Comparison of ENCODE assay signal across 8 mouse cellular contexts in the genomic region with DNA sequence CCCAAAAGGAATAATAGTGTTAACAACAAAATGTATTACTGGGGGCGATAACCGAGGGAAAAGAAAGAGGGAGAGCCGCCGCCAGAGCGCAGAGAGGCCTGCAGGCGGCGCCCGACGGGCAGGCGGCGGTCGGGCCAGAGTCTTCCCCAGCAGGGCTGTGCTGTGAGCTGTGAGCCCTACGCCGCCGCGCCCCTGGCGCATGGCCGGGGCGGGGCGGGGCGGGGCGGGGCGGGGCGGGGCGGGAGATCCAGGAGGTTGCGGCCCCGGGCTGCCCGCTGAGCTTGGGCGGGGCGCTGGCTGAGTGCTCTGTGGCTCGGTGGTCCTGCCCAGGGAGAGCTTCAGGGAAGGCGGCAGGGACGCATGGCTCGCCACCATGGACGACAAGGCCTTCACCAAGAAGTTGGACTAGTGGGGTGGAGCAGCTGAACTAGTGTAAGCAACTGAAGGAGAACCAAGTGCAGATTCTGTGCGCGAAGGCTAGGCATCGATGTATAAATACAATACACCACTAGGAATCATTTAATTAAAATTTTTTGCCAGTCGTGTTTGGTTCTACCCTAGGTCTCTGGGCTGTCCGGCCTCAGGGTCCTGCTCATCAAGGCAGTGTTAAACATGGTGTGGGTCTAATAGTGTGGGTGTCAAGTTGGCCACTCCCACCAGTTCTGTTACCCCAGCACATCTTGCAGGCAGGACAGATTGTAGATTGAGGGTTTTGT. TPM values are rescaled to one million over a fixed set of nuclear protein-coding genes. Genes with fewer than 3 reads are reported as not detected.
DNase-seq lines count a peak whose midpoint lies in the region; ATAC-seq lines count a peak whose summit lies in the region.

No protein-coding gene starts in this region.

- H3K9me3 ChIP-seq in forebrain, embryonic 16.5 days (ENCODE audit: control insufficient read depth, low read length): no peaks in the 10 kb centered on the region

- 7% methylated on average over 37 of the region's 40 CpGs for WGBS in forebrain, embryonic 16.5 days

- ATAC-seq in forebrain, embryonic 16.5 days: peak; percentile 99
- peak; percentile 93 to 95 for ATAC-seq in hematopoietic stem cell, adult 5-6 weeks (replicated peaks in 1 of 2; ENCODE audit: insufficient read depth in 1 of 2, low FRiP score in 2 of 2, low TSS enrichment in 1 of 2, low read depth in 1 of 2, poor library complexity in 2 of 2, severe bottlenecking in 2 of 2)

- H3K4me3 ChIP-seq in forebrain, embryonic 16.5 days (replicated peaks; ENCODE audit: low read length): peak overlapping the region; percentile 47

- H3K27me3 ChIP-seq in forebrain, embryonic 16.5 days (replicated peaks; ENCODE audit: control insufficient read depth, insufficient read depth, low read length): no peaks in the 10 kb centered on the region

- H3K9ac ChIP-seq in forebrain, embryonic 16.5 days (replicated peaks; ENCODE audit: low read depth, low read length): peak overlapping the region; percentile 48

- DNase-seq in ES-CJ7 (ENCODE audit: low read depth, low spot score): peak; percentile 58
- peak; percentile 8 to 13 for DNase-seq in adrenal gland, postnatal 4 days (ENCODE audit: low spot score in 2 of 2)
- peak; percentile 2 to 9 for DNase-seq in layer of hippocampus, postnatal 14 days (ENCODE audit: low spot score in 2 of 2)
- DNase-seq in lung, postnatal 25 days (ENCODE audit: low spot score): peak; percentile 60
- peak; percentile 76 for DNase-seq in retina, postnatal 1 day
- peak; percentile 66 to 79 for DNase-seq in thymus, postnatal 36 days

- peak overlapping the region; percentile 63 for H3K4me2 ChIP-seq in forebrain, embryonic 16.5 days (ENCODE audit: low read length)

- peaks cover 4% of the 10 kb centered on the region; the same call in 1 of the 2 replicates for H3K4me1 ChIP-seq in forebrain, embryonic 16.5 days (replicated peaks; ENCODE audit: control insufficient read depth, insufficient read depth, low read length)

- no peak overlapping the region for H3K27ac ChIP-seq in forebrain, embryonic 16.5 days (ENCODE audit: low read length)

- no peaks in the 10 kb centered on the region for H3K36me3 ChIP-seq in forebrain, embryonic 16.5 days (ENCODE audit: control insufficient read depth, insufficient read depth)

RNA-seq across cellular contexts. Expression of a gene that starts 27.3 kb away (rescaled TPM):
- not detected for total RNA-seq in adrenal gland, postnatal 4 days (2021)
- not detected in 2 replicates for polyA plus RNA-seq in forebrain, embryonic 16.5 days (2015; fragmentation: Nextera tagmentation; extraction: Ambion mirVana)
- not detected in 2 replicates for total RNA-seq in hematopoietic stem cell, adult 5-6 weeks (2017)
- not detected for total RNA-seq in layer of hippocampus, postnatal 14 days (2021)

RNA-seq across cellular contexts. Expression of a gene that starts 35.7 kb away (rescaled TPM):
- total RNA-seq in adrenal gland, postnatal 4 days (2021): 1 to 10 TPM; 1.1 to 1.5 TPM
- polyA plus RNA-seq in forebrain, embryonic 16.5 days (2015; fragmentation: Nextera tagmentation; extraction: Ambion mirVana): not detected in 2 replicates
- 0.55 TPM in 1 of 2 replicates, not detected in the other for total RNA-seq in hematopoietic stem cell, adult 5-6 weeks (2017)
- total RNA-seq in layer of hippocampus, postnatal 14 days (2021): not detected

RNA-seq across cellular contexts. Expression of a gene that starts 52.1 kb away (rescaled TPM):
- total RNA-seq in adrenal gland, postnatal 4 days (2021): under 1 TPM in 1 of 2 experiments, not detected in 1; 0.51 TPM
- 0.51 and 0.87 TPM in 2 replicates for polyA plus RNA-seq in forebrain, embryonic 16.5 days (2015; fragmentation: Nextera tagmentation; extraction: Ambion mirVana)
- total RNA-seq in hematopoietic stem cell, adult 5-6 weeks (2017): not detected in 2 replicates
- not detected for total RNA-seq in layer of hippocampus, postnatal 14 days (2021)

Comparison
In these comparisons a context has a peak if more than half of its experiments do, and no peak if none do; other contexts are left out.
1. DNase-seq: peak in every context shown above with its lines; median percentile 76 in retina, postnatal 1 day; 72 in thymus, postnatal 36 days; 60 in lung, postnatal 25 days; 58 in ES-CJ7; 10 in adrenal gland, postnatal 4 days; 6 in layer of hippocampus, postnatal 14 days.